Mouse (Mus musculus) neural tube, embryonic 13.5 days (tissue): ENCODE results near the gene Ltbp4. TPM values are rescaled to one million over a fixed set of nuclear protein-coding genes. Genes with fewer than 3 reads are reported as not detected.

ENCODE experiments used
- ATAC-seq: fragments of 200-750 bp; cut with Nextera tagmentation; 2 replicates; pipeline ENCODE4 v1.8.0; 2017; ENCODE audit warnings: low read depth, mild to moderate bottlenecking, moderate TSS enrichment, moderate library complexity
- H3K27ac ChIP-seq: fragments of 300-500 bp; sonication (generic); replicated peaks from 2 replicates; pipeline ENCODE4 v1.5.1; 2015; ENCODE audit warnings: moderate library complexity, mild to moderate bottlenecking, inconsistent platforms
- H3K27me3 ChIP-seq: fragments of 300-500 bp; sonication (generic); 2 replicates; pipeline ENCODE4 v1.6.1; 2015; ENCODE audit warnings: mild to moderate bottlenecking, inconsistent platforms
- H3K36me3 ChIP-seq: fragments of 300-500 bp; sonication (generic); 2 replicates; pipeline ENCODE4 v1.6.1; 2015; ENCODE audit warnings: mild to moderate bottlenecking, inconsistent platforms
- H3K4me1 ChIP-seq: fragments of 300-500 bp; sonication (generic); replicated peaks from 2 replicates; pipeline ENCODE4 v1.6.1; 2015; ENCODE audit warnings: inconsistent platforms
- H3K4me2 ChIP-seq: fragments of 300-500 bp; sonication (generic); 2 replicates; pipeline ENCODE4 v1.6.1; 2015; ENCODE audit warnings: inconsistent platforms, mild to moderate bottlenecking, moderate library complexity
- H3K4me3 ChIP-seq: fragments of 300-500 bp; sonication (generic); 2 replicates; pipeline ENCODE4 v1.5.1; 2015; ENCODE audit warnings: mild to moderate bottlenecking, inconsistent platforms
- H3K9ac ChIP-seq: fragments of 300-500 bp; sonication (generic); 2 replicates; pipeline ENCODE4 v1.6.1; 2015; ENCODE audit warnings: moderate library complexity, mild to moderate bottlenecking, inconsistent platforms
- H3K9me3 ChIP-seq: fragments of 300-500 bp; sonication (generic); 2 replicates; pipeline ENCODE4 v1.6.1; 2016; ENCODE audit warnings: inconsistent platforms
- WGBS: fragments of 180-500 bp; shearing (Covaris S2); methylation state at CpG from one replicate; pipeline ENCODE4 v1.1.7; 2015; 5-methylcytosine and 5-hydroxymethylcytosine counted together
- polyA plus RNA-seq: library from polyadenylated mRNA; unstranded; fragments of >200 nt; fragmentation: Nextera tagmentation; extraction: Ambion mirVana; gene quantifications from 2 replicates; pipeline ENCODE4 v1.2.1, GENCODE M21; 2015

Ltbp4 gene
- polyA plus RNA-seq, 1 experiment from 2014 or later: 6.9 TPM

- Histone ChIP-seq H3K4me2 (no peak overlapping the region), H3K27me3 (peaks cover 60% of the 10 kb centered on the region), H3K9me3 (no peaks in the 10 kb centered on the region), H3K4me3 (no peak overlapping the region), H3K4me1 (peaks cover 15% of the 10 kb centered on the region), H3K27ac (no peak overlapping the region), H3K9ac (no peak overlapping the region), H3K36me3 (no peaks in the 10 kb centered on the region)
- no peak for ATAC-seq
- WGBS: 92% methylated on average over 5 of the region's 5 CpGs
These were observed 14.5 kb downstream of the Ltbp4 start for GRCm38 (mm10) chr7:27323001-27323400.

GRCm38 (mm10) chr7:27322291-27322690, 15.2 kb downstream of the Ltbp4 start:
- no peaks in the 10 kb centered on the region for H3K9me3 ChIP-seq
- 20% methylated on average over 13 of the region's 13 CpGs for WGBS
- peaks cover 53% of the 10 kb centered on the region for H3K27me3 ChIP-seq
- H3K4me2 ChIP-seq: no peak overlapping the region
- peaks cover 15% of the 10 kb centered on the region for H3K4me1 ChIP-seq
- no peak for ATAC-seq
- H3K9ac ChIP-seq: no peak overlapping the region
- H3K36me3 ChIP-seq: no peaks in the 10 kb centered on the region
- no peak overlapping the region for H3K27ac ChIP-seq
- H3K4me3 ChIP-seq: no peak overlapping the region

GRCm38 (mm10) chr7:27319411-27319810, 18.1 kb downstream of the Ltbp4 start:
- no peak overlapping the region for H3K27ac ChIP-seq
- WGBS: 90% methylated on average over 22 of the region's 22 CpGs
- H3K27me3 ChIP-seq: peaks cover 24% of the 10 kb centered on the region
- no peak for ATAC-seq
- no peaks in the 10 kb centered on the region for H3K4me1 ChIP-seq
- no peak overlapping the region for H3K9ac ChIP-seq
- no peaks in the 10 kb centered on the region for H3K36me3 ChIP-seq
- no peak overlapping the region for H3K4me2 ChIP-seq
- no peak overlapping the region for H3K4me3 ChIP-seq
- H3K9me3 ChIP-seq: peaks cover 3% of the 10 kb centered on the region; the same call in 1 of the 2 replicates

- ATAC-seq: no peak
- 28% methylated on average over 7 of the region's 7 CpGs for WGBS
These were observed 21.5 kb downstream of the Ltbp4 start for GRCm38 (mm10) chr7:27315958-27316357.

GRCm38 (mm10) chr7:27314393-27314792, 23.1 kb downstream of the Ltbp4 start:
- Histone ChIP-seq H3K27me3 (peaks cover 28% of the 10 kb centered on the region), H3K9ac (no peak overlapping the region), H3K9me3 (peaks cover 12% of the 10 kb centered on the region; the same call in 1 of the 2 replicates), H3K4me3 (no peak overlapping the region), H3K4me2 (no peak overlapping the region), H3K36me3 (0 out of 2 replicates have a peak, but pooled peaks cover 3% of the 10 kb centered on the region), H3K27ac (no peak overlapping the region), H3K4me1 (peaks cover 10% of the 10 kb centered on the region)
- no peak for ATAC-seq
- 89% methylated on average over 3 of the region's 3 CpGs for WGBS

More at GRCm38 (mm10) chr7:27315958-27316357, 21.5 kb downstream of the Ltbp4 start:
- H3K4me1 ChIP-seq: no peaks in the 10 kb centered on the region
- H3K9ac ChIP-seq: no peak overlapping the region
- peaks cover 12% of the 10 kb centered on the region; the same call in 1 of the 2 replicates for H3K9me3 ChIP-seq
- H3K4me2 ChIP-seq: no peak overlapping the region
- no peak overlapping the region for H3K4me3 ChIP-seq
- H3K27ac ChIP-seq: no peak overlapping the region
- 0 out of 2 replicates have a peak, but pooled peaks cover 3% of the 10 kb centered on the region for H3K36me3 ChIP-seq
- peaks cover 14% of the 10 kb centered on the region for H3K27me3 ChIP-seq

GRCm38 (mm10) chr7:27311651-27312284, 25.7 kb downstream of the Ltbp4 start:
- Histone ChIP-seq H3K9ac (no peak overlapping the region), H3K27me3 (peaks cover 38% of the 10 kb centered on the region), H3K4me2 (no peak overlapping the region), H3K36me3 (0 out of 2 replicates have a peak, but pooled peaks cover 3% of the 10 kb centered on the region), H3K4me1 (peaks cover 15% of the 10 kb centered on the region), H3K9me3 (peaks cover 12% of the 10 kb centered on the region; the same call in 1 of the 2 replicates), H3K27ac (no peak overlapping the region), H3K4me3 (no peak overlapping the region)
- ATAC-seq: no peak
- WGBS: 90% methylated on average over 12 of the region's 12 CpGs

GRCm38 (mm10) chr7:27310996-27311535, 26.4 kb downstream of the Ltbp4 start:
- WGBS: 44% methylated on average over 8 of the region's 8 CpGs
- H3K9me3 ChIP-seq: peaks cover 12% of the 10 kb centered on the region; the same call in 1 of the 2 replicates
- H3K4me1 ChIP-seq: peaks cover 15% of the 10 kb centered on the region
- H3K4me3 ChIP-seq: no peak overlapping the region
- no peak overlapping the region for H3K9ac ChIP-seq
- no peak for ATAC-seq
- H3K27ac ChIP-seq: no peak overlapping the region
- peaks cover 38% of the 10 kb centered on the region for H3K27me3 ChIP-seq
- H3K36me3 ChIP-seq: 0 out of 2 replicates have a peak, but pooled peaks cover 3% of the 10 kb centered on the region
- H3K4me2 ChIP-seq: no peak overlapping the region

- Histone ChIP-seq H3K9ac (peak overlapping the region; percentile 52), H3K27me3 (peaks cover 38% of the 10 kb centered on the region), H3K9me3 (peaks cover 12% of the 10 kb centered on the region; the same call in 1 of the 2 replicates), H3K27ac (no peak overlapping the region), H3K4me2 (peak overlapping the region; percentile 56), H3K4me1 (peaks cover 15% of the 10 kb centered on the region), H3K36me3 (0 out of 2 replicates have a peak, but pooled peaks cover 3% of the 10 kb centered on the region), H3K4me3 (peak overlapping the region; percentile 32)
- WGBS: 5% methylated on average over 17 of the region's 17 CpGs
- ATAC-seq: 0 out of 2 replicates have a peak, but pooled peaks have one; percentile 20
These were observed 27.2 kb downstream of the Ltbp4 start for GRCm38 (mm10) chr7:27310306-27310705.

- H3K36me3 ChIP-seq: 0 out of 2 replicates have a peak, but pooled peaks cover 3% of the 10 kb centered on the region
- peaks cover 15% of the 10 kb centered on the region for H3K4me1 ChIP-seq
- 50% methylated on average over 3 of the region's 3 CpGs for WGBS
- no peak overlapping the region for H3K27ac ChIP-seq
- no peak for ATAC-seq
- H3K27me3 ChIP-seq: peaks cover 38% of the 10 kb centered on the region
- peaks cover 12% of the 10 kb centered on the region; the same call in 1 of the 2 replicates for H3K9me3 ChIP-seq
- H3K9ac ChIP-seq: no peak overlapping the region
- no peak overlapping the region; the same call in 1 of the 2 replicates for H3K4me2 ChIP-seq
- no peak overlapping the region for H3K4me3 ChIP-seq
These were observed 27.7 kb downstream of the Ltbp4 start for GRCm38 (mm10) chr7:27309832-27310231.

- Histone ChIP-seq H3K4me3 (peak overlapping the region; percentile 29), H3K4me2 (peak overlapping the region; percentile 57), H3K36me3 (0 out of 2 replicates have a peak, but pooled peaks cover under 1% of the 10 kb centered on the region), H3K27me3 (peaks cover 40% of the 10 kb centered on the region), H3K9ac (peak overlapping the region; percentile 49), H3K4me1 (peaks cover 15% of the 10 kb centered on the region), H3K27ac (no peak overlapping the region), H3K9me3 (peaks cover 5% of the 10 kb centered on the region; the same call in 1 of the 2 replicates)
- WGBS: 8% methylated on average over 28 of the region's 28 CpGs
- peak; percentile 60; the same call in 1 of the 2 replicates for ATAC-seq
These were observed 28.5 kb downstream of the Ltbp4 start for GRCm38 (mm10) chr7:27308821-27309549.

- Histone ChIP-seq H3K4me3 (no peak overlapping the region), H3K9ac (no peak overlapping the region), H3K4me2 (no peak overlapping the region), H3K4me1 (peaks cover 15% of the 10 kb centered on the region), H3K27ac (no peak overlapping the region), H3K36me3 (no peaks in the 10 kb centered on the region), H3K9me3 (no peaks in the 10 kb centered on the region), H3K27me3 (peaks cover 44% of the 10 kb centered on the region)
- WGBS: 64% methylated on average over 9 of the region's 9 CpGs
- no peak for ATAC-seq
These were observed 29.9 kb downstream of the Ltbp4 start for GRCm38 (mm10) chr7:27307551-27307950.
